Mouse (Mus musculus): ENCODE results near the gene Gm5134. TPM values are rescaled to one million over a fixed set of nuclear protein-coding genes. Genes with fewer than 3 reads are reported as not detected.

Gm5134 gene
- polyA plus RNA-seq, 1 experiment from 2014 or later = 0.04 TPM

GRCm38 (mm10) chr10:75949053-75950045 is 5.0 kb upstream of the Gm5134 start:
- ATAC-seq (peak; percentile 14; the same call in 1 of the 2 replicates), DNase-seq (peak; percentile 62)
- H3K4me3 ChIP-seq (ENCODE audit: low read depth, low read length) = peak overlapping the region; percentile 42
- H3K9ac ChIP-seq (replicated peaks) = no peak overlapping the region
- H3K36me3 ChIP-seq (replicated peaks; ENCODE audit: insufficient read depth, low read length) = no peaks in the 10 kb centered on the region
- H3K27me3 ChIP-seq (ENCODE audit: insufficient read depth, low read length) = peaks cover 9% of the 10 kb centered on the region; the same call in 1 of the 2 replicates
- H3K4me2 ChIP-seq (ENCODE audit: low read depth, low read length) = peak overlapping the region; percentile 44
- no peaks in the 10 kb centered on the region for H3K9me3 ChIP-seq (ENCODE audit: low read length)
- TF ChIP-seq CTCF (IDR thresholded peaks at IDR 0.05; ENCODE audit: low read depth) = no peak
- TF ChIP-seq EP300 (IDR thresholded peaks at IDR 0.05; ENCODE audit: low read depth) = no peak
- H3K4me1 ChIP-seq (ENCODE audit: insufficient read depth) = no peaks in the 10 kb centered on the region; the same call in 1 of the 2 replicates
- peak overlapping the region; percentile 39; the same call in 1 of the 2 replicates for H3K27ac ChIP-seq (ENCODE audit: low read depth)
- WGBS (ENCODE audit: insufficient replicate concordance) = 65% methylated on average over 22 of the region's 22 CpGs

DNA sequence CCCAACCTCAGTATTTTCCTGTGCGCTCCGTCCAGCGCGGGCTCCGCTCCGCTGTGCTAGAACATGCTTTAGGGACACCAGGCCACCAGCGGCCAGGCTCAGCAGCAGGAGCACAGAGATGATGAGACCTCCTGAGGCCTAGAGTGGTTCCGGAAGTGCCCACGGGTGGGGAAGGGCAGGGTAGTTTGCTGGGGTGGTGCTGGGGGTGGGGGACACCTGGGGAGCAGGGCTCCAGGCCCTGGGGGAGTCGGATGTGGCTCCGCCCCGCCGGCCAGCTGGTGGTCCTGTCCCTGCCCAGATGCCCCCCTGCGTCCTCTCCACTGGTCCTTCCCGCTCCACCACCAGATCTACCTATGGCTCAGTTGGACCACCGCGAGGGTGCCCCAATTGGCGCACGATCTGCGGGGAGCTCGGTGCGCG is 3.5 kb upstream of the Gm5134 start:
- peak overlapping the region; percentile 70 for H3K4me2 ChIP-seq (ENCODE audit: low read depth, low read length)
- H3K4me1 ChIP-seq (ENCODE audit: insufficient read depth) = no peaks in the 10 kb centered on the region; the same call in 1 of the 2 replicates
- H3K36me3 ChIP-seq (replicated peaks; ENCODE audit: insufficient read depth, low read length) = no peaks in the 10 kb centered on the region
- TF ChIP-seq CTCF (IDR thresholded peaks at IDR 0.05; ENCODE audit: low read depth) (no peak), EP300 (IDR thresholded peaks at IDR 0.05; ENCODE audit: low read depth) (no peak)
- H3K4me3 ChIP-seq (ENCODE audit: low read depth, low read length) = peak overlapping the region; percentile 42
- DNase-seq (peak; percentile 70), ATAC-seq (peak; percentile 78)
- 3% methylated on average over 23 of the region's 23 CpGs for WGBS (ENCODE audit: insufficient replicate concordance)
- 0 out of 2 replicates have a peak overlapping the region, but pooled peaks have one; percentile 39 for H3K27ac ChIP-seq (ENCODE audit: low read depth)
- no peaks in the 10 kb centered on the region for H3K9me3 ChIP-seq (ENCODE audit: low read length)
- peak overlapping the region; percentile 35 for H3K9ac ChIP-seq (replicated peaks)
- H3K27me3 ChIP-seq (ENCODE audit: insufficient read depth, low read length) = peaks cover 9% of the 10 kb centered on the region; the same call in 1 of the 2 replicates

DNA sequence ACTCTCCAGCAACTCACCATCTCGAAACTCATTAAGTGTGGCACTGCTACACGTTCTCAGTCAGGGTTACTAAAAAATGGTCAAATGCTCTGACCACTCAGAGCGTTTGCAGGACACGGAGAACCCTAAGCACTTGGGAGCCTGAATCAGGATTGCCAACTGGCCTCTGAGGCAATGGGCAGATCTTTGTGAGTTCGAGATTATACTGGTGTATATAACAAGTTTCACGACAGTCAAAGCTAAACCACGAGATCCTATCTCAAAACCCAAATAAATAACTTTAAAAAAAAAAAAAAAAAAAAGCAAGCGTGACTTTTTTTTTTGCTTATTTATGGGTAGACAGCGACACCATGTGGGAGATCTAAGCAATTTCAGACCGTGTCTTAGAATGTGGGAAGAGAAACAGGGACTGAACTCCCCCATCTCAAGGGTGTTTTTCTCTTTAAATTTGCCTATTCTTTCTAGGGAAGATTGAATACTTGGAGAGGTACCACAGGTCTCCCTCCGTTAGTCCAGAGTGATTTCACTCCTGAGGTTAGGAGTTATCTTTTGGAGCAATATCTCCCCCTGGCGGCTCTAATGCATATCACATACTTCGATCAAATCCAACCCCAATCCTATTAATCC is 2.8 kb upstream of the Gm5134 start:
- Histone ChIP-seq H3K27ac (ENCODE audit: low read depth) (no peak overlapping the region), H3K4me1 (ENCODE audit: insufficient read depth) (no peaks in the 10 kb centered on the region; the same call in 1 of the 2 replicates), H3K9me3 (ENCODE audit: low read length) (no peaks in the 10 kb centered on the region), H3K4me2 (ENCODE audit: low read depth, low read length) (peak overlapping the region; percentile 70), H3K9ac (replicated peaks) (peak overlapping the region; percentile 35), H3K36me3 (replicated peaks; ENCODE audit: insufficient read depth, low read length) (no peaks in the 10 kb centered on the region), H3K27me3 (ENCODE audit: insufficient read depth, low read length) (peaks cover 9% of the 10 kb centered on the region; the same call in 1 of the 2 replicates), H3K4me3 (ENCODE audit: low read depth, low read length) (peak overlapping the region; percentile 42)
- 0 out of 2 replicates have a peak, but pooled peaks have one; percentile 7 for ATAC-seq
- peak; percentile 68 for DNase-seq
- TF ChIP-seq CTCF (IDR thresholded peaks at IDR 0.05; ENCODE audit: low read depth) = peak; percentile 78
- no peak for TF ChIP-seq EP300 (IDR thresholded peaks at IDR 0.05; ENCODE audit: low read depth)
- WGBS (ENCODE audit: insufficient replicate concordance) = 4% methylated on average over 13 of the region's 13 CpGs

DNA sequence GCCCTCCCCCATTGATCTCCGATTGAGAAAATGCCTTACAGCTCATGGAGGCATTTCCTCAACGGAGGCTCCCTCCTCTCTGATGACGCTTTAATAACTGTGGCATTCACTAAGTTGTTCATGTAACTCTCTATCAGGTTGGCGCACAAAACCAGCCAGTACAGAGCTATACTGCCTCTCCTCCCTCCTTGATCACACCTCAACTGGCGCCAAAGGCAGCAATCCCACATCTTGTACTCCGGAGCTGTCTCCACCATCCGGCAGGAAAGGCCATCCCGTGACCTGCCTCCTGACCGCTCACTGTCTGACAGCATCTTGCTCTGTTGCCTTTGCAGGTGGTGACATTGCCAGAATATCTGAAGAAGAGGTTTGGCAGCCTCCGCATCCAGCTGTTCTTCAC is 19.5 kb downstream of the Gm5134 start:
- Histone ChIP-seq H3K36me3 (replicated peaks; ENCODE audit: insufficient read depth, low read length) (no peaks in the 10 kb centered on the region), H3K27ac (ENCODE audit: low read depth) (no peak overlapping the region), H3K9me3 (ENCODE audit: low read length) (peaks cover 2% of the 10 kb centered on the region; the same call in 1 of the 2 replicates), H3K4me3 (ENCODE audit: low read depth, low read length) (no peak overlapping the region), H3K4me2 (ENCODE audit: low read depth, low read length) (no peak overlapping the region), H3K4me1 (ENCODE audit: insufficient read depth) (no peaks in the 10 kb centered on the region), H3K27me3 (ENCODE audit: insufficient read depth, low read length) (no peaks in the 10 kb centered on the region), H3K9ac (replicated peaks) (no peak overlapping the region)
- no peak for ATAC-seq
- DNase-seq = no peak
- no peak for TF ChIP-seq CTCF (IDR thresholded peaks at IDR 0.05; ENCODE audit: low read depth)
- TF ChIP-seq EP300 (IDR thresholded peaks at IDR 0.05; ENCODE audit: low read depth) = no peak
- 92% methylated on average over 10 of the region's 10 CpGs for WGBS (ENCODE audit: insufficient replicate concordance)

DNA sequence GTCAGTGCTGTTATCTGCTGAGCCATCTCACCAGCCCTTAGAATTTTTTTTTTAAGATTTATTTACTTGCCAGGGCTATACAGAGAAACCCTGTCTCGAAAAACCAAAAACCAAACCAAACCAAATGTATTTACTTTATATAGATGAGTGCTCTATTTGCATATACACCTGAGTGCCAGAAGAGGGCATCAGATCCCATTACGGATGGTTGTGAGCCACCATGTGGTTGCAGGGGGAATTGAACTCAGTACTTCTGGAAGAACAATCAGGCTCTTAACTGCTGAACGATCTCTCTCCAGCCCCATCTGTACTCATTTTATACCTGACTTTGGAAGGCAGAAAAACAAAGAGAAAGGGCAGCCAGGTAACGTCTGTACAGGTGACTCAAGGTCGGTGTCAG is 20.9 kb downstream of the Gm5134 start:
- TF ChIP-seq EP300 (IDR thresholded peaks at IDR 0.05; ENCODE audit: low read depth) (no peak), CTCF (IDR thresholded peaks at IDR 0.05; ENCODE audit: low read depth) (peak; percentile 79)
- H3K36me3 ChIP-seq (replicated peaks; ENCODE audit: insufficient read depth, low read length) = no peaks in the 10 kb centered on the region
- H3K9me3 ChIP-seq (ENCODE audit: low read length) = peaks cover 2% of the 10 kb centered on the region; the same call in 1 of the 2 replicates
- no peak overlapping the region for H3K4me3 ChIP-seq (ENCODE audit: low read depth, low read length)
- DNase-seq = no peak
- H3K4me2 ChIP-seq (ENCODE audit: low read depth, low read length) = no peak overlapping the region
- H3K27me3 ChIP-seq (ENCODE audit: insufficient read depth, low read length) = no peaks in the 10 kb centered on the region
- H3K4me1 ChIP-seq (ENCODE audit: insufficient read depth) = no peaks in the 10 kb centered on the region
- H3K27ac ChIP-seq (ENCODE audit: low read depth) = no peak overlapping the region
- H3K9ac ChIP-seq (replicated peaks) = no peak overlapping the region
- 66% methylated on average over 5 of the region's 5 CpGs for WGBS (ENCODE audit: insufficient replicate concordance)
- ATAC-seq = no peak

Data from liver, postnatal 0 days (tissue).